Mouse (Mus musculus) retina, adult 2 months (tissue): ENCODE measurements at regions not wholly inside any gene's neighbourhood (a gene's known extent, or its start where the extent isn't known, plus 50 kb on each side); places are given as distances from the start of the nearest gene placed in this dataset.
A peak's percentile ranks its signal among the peaks of the same experiment; 100 is the strongest.

Source experiments
- DNase-seq: peaks from one replicate; pipeline ENCODE4 v3.0.0-alpha.2; 2012; ENCODE audit warnings: low read depth, low spot score

DNA sequence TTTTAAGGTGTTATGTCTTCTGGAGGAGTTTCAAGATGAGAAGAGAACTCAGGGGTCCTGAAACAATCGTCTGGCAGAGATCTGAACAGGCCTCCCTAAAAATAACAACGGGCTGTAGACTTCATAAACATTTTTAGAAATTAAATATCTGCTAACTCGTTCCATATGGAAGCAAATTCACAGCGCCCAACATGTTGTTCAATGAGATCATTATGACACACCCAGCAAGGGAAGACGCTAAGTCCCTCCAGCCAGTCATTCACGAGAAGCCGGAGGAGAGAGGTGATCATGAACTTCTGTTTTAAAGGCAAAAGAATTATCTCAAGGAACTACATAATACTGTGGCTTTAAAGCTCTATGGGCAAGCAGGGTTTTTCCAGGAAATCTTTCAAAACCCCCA, 334.8 kb downstream of the Efna5 start:
- no peak for DNase-seq

DNA sequence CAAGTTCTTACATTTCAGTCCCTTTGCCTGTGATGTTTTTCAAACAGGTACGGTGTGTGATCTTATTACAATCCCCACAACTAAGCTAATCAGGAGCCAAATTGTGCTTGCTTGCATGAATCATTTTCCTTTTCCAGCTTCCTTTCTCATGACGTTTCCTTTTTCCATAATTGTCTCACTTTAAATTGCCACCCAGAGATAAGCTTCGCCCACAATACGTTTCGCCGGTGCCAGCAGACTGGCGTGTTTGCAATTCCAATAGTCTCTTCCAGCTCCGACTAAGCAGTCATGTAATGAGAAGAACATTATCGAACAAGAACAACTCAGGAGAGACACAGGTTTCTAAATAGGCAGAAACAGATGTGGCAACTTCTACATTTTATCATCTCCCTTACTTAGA, 335.8 kb downstream of the Efna5 start:
- no peak for DNase-seq

DNA sequence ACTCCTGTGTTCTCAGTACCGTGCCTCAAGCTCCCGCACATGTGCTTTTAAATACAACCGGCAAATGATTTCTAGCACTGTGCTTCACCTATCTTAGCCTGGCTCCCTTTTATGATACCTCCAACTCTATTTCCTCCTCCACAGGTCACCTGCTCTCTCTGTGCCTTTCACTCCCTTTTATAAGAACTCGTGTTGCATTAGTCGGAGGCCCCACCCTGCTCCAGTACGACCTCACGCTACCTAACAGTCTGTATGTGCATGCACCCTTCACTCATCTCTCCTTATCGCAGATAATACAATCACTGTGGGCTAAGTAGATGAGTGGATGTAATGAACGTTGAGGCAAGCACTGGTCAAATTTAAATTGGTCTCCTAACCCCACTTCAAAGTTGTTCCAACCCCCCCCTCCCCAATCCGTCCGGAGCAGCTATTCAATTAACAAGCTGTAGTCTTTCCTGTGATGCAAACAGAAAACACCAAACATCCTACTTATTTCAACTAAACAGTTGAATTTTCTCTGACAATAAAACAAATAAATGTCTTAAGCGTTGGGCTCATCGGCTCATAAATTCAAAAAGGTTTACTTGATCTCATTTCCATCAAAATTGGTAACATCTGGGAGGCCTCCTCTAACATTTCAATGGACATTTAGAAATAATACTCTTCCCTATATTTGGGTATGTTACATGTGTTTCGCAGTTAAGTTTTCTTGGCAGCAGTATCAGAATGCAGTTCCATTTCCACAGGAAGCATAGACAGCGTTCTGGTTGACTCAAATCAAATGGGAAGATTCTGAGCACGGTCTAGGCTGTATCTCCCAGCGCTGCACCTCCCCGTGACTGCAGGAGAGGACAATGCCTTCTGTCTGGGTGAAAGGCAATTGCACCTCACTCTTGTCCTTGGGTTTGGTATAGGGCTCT, 337.8 kb downstream of the Efna5 start:
- no peak for DNase-seq

DNA sequence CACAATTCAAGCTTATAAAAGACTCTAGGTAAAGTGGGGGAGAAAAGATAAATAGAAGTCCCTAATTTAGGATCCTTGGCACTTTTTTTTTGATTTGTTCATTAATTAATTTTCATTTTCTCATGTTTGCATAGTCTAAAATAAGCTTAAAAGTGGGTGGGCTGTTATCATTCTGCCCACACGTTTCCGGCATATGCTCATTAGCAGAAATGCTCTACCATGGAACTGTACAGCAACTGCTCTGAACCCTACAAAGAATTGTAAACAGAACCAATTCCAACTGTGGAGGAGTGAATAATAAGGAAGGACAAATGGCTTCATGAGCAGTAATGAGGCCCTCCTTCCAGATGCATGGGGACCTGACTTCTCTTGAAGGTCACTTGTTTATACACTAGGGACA, 351.2 kb downstream of the Efna5 start:
- DNase-seq: no peak

- DNase-seq: no peak
Measured at GRCm38 (mm10) chr17:62527556-62527955, 353.6 kb downstream of the Efna5 start.

DNA sequence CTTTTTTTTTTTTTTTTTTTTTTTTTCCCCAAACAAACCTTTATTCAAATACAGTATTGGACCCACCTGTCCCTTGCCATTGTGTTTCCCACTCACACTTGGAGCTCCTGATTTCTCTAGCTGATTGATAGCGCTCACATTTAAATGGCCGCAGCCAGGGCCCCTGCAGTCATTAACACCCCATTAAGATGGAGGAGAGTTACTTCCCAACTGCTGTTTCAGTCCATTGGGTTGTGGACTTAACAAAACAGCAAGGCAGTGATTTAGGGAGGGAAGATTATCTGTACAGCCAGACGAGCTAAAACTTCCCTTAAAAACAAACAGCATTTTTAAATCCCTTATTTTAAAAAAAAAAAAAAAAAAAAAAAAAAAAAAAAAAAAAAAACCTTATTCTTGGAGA, 367.5 kb downstream of the Efna5 start:
- no peak for DNase-seq

- no peak for DNase-seq
Measured at GRCm38 (mm10) chr17:62510184-62510583, 370.9 kb downstream of the Efna5 start.

DNA sequence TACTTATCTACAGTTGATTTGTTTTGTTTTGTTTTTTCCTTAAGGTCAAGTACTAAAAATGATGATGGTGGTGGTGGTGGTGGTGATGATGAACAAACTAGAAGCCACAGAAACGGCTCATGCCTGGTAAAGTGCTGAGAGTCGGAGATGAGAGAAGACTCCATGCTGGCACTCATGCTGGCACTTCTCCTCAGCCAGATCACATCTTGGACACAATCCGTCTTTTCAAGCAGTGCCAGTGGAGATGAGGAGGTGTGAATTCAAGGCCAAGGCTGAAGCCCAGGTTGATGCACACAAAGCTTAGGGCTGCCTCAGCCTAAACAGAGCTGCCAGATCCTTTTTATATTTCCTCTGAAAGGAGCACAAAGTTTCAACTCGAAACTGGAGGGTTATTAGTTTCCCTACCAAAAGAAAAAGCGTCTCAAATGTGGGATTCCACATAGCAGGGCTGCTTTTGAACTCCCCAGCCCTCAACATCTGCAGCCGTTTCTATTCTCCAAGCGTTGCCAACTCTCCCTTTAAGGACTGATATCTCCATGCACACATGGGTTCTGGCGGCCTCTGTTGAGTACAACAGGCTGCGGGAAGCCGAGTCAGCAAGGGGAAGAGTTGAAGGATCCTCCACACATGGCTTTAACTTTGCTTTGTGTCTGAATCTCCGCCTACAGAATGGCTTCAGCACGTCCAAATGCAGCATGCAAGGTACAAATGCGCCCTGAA, 373.2 kb downstream of the Efna5 start:
- no peak for DNase-seq

- DNase-seq: no peak
Measured at GRCm38 (mm10) chr17:62504691-62505090, 376.4 kb downstream of the Efna5 start.

- no peak for DNase-seq
Measured at GRCm38 (mm10) chr17:62470739-62471138, 410.4 kb downstream of the Efna5 start.

- DNase-seq: no peak
Measured at GRCm38 (mm10) chr17:62469367-62469766, 411.8 kb downstream of the Efna5 start.

- no peak for DNase-seq
Measured at GRCm38 (mm10) chr17:62468859-62469258, 412.3 kb downstream of the Efna5 start.

DNA sequence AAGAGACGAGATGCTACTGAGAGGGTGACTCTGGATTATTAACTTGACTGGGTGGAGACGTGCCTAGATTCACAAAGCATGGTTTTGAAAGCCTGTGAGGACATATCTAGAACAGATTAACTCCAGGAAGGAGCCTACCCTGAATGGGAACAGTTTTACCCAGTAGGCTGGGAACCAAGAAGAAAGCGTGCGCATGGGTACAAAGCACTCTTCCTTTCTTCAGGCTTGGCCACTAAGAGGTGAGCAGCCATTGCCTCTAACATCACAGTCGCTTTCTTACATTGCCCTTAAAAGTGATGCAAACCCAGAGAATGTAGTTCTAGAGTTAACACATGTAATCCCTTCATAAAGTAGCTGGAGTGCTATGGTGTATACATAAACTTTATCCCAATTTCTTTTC, 414.0 kb downstream of the Efna5 start:
- no peak for DNase-seq

DNA sequence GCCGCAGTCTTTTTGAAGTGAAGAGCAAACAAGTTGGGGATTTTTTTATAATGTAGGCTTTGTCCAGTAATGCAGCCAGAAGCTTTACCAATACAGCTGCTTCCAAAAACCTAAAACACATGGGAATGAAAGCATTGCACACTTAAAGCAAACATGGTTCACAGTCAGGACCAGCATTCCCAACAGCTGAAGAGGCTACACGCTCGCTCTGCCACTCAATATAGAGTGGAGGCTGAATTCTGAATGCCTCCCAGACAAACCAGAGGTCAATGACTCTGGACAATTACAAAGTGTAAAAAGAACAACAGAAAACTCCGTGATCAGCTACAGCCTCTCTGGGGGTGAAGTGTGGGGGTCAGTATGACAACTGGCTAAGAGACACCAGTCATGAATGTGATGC, 416.1 kb downstream of the Efna5 start:
- DNase-seq: no peak

GRCm38 (mm10) chr17:62464228-62464627, 416.9 kb downstream of the Efna5 start:
- no peak for DNase-seq

DNA sequence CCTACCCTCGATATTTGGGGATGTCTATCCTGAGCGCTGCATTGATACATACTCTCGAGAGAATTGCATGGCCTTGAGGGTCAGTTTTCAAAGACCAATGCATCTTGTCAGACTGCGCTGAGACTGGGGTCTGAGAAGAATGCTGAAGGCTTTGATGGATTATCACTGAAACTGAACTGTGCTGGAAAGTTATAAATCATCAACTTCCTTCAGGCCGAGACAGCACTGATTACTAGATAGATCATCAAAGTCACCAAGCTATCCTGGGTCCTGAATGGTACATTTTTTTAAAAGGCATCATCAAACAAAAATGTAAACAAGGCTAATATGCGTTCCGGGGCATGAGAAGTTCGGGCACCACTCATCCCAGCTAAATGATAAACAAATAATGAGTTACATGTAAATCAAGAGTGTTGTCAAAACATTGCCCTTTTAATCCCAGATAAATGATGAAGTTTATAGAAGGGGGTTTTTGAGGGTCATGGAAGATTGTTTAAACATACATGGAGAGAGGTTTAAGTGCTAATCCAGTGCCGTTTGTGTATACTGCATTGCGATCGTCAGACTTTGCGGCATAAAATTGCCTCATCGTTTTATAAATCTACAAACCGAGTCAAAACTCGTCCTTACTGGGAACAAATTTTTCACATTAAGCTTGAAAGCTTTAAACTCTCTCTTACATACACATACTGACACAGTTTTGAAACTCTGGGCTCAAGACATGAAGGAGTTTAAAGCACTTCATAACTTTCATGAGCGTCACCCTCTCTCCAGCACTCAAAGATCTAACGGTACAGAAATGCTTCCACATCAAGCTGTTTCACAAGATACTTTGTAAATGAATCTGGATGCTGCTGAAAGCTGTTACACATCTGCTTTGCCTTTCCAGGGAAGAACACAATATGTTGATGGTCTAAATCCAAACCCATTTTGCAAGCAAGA, 419.5 kb downstream of the Efna5 start:
- DNase-seq: no peak

- DNase-seq: peak; percentile 4
Measured at GRCm38 (mm10) chr17:62458964-62459363, 422.2 kb downstream of the Efna5 start.

- DNase-seq: no peak
Measured at GRCm38 (mm10) chr17:62438045-62438444, 443.1 kb downstream of the Efna5 start.

DNA sequence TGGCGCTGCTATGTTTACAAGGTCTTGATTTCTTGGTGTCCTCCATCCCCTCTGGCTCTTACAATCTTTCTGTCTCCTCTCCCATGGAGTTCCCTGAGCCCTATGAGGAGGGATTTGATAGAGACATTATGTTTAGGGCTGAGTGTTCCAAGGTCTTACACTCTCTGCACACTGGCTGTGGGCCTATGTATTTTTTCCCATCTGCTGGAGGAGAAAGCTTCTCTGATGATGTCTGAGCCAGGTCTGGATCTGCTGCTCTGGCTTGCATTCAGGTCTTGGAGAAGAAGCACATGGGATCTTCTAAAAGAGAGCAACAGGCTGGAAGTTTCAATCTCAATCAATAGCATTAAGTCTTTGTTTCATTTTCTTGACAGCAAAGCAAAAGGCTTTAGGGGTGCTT, 445.1 kb downstream of the Efna5 start:
- no peak for DNase-seq

DNA sequence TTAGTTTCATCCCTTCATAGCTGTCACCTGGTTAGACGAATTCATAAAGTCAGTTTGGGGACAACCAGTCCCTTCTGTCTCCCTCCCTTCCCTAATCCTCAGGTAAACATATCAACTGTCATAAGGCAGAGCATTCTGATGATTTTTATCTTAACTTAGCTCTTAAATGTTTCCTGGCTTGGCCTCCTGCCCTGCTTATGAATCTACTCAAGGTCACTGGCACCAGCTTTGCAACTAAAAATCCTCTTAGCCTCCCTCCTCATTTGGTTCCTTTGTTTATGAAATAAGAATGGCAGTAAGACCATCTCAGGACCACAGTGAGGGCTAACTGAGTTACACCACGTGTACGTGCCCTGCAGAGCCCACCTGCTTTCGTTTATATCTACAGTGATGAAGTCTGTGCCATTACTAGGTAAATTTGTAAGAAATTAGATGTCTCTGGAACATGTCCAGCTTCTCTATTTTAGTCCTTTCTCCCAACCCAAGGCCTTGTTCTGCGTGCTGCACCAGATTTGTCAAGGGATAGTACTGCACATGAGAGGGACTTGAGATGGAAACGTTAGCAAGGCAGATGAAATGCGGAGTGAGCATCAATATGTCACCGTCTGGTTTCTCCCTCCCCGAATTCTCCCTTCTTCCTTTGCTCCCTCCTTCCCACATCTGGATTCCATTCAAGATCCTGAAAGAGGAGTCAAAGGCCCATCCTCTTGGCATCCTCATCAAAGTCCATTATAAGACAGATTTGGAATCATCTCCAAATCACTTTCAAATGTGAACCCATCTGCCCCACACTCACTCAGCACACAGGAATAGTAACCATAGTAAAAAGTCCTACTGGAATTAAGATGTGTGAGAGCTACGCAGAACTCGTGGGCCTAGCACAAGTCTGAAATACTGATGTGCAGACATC, 457.4 kb downstream of the Efna5 start:
- no peak for DNase-seq

DNA sequence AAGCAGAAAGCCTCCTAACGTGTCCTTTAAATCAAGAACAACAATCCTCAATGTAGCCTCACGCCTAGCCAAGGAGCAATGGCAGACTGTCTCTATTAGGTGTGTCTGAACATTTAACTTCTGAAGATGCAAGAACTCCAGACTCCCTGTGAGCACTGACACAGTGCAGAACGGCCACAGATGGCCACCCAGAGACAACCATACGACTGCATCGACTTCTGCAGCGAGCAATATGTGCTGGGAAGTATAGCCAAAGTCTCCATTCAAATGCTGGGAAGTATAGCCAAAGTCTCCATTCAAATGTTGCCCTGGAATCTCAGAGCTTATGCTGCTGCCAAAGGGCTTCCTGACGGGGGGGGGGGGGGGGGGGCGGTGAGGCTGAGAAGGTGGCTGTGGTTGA, 463.5 kb downstream of the Efna5 start:
- DNase-seq: no peak
